Mouse (Mus musculus) megakaryocyte, embryonic 14.5 days (primary cell): ENCODE data around the gene Cd209g. TPM values are rescaled to one million over a fixed set of nuclear protein-coding genes. Genes with fewer than 3 reads are reported as not detected.
"Not testable (repeated sequence)": the region's sequence is repeated elsewhere in the genome, so short reads cannot be mapped to it uniquely, and the experiment has no call there.

ENCODE experiments used
- H3K27me3 ChIP-seq: replicated peaks from 2 replicates; pipeline ENCODE3; 2012; ENCODE audit warnings: inconsistent platforms
- H3K36me3 ChIP-seq: replicated peaks from 2 replicates; pipeline ENCODE3; 2012; ENCODE audit warnings: low read length, inconsistent platforms, mixed read lengths
- H3K4me1 ChIP-seq: 2 replicates; pipeline ENCODE4 v1.6.1; 2012; ENCODE audit warnings: inconsistent platforms
- H3K4me3 ChIP-seq: replicated peaks from 2 replicates; pipeline ENCODE3; 2012; ENCODE audit warnings: moderate library complexity, mild to moderate bottlenecking, inconsistent platforms
- H3K9me3 ChIP-seq: 2 replicates; pipeline ENCODE4 v1.6.1; 2012; ENCODE audit warnings: inconsistent platforms
- FLI1 ChIP-seq: IDR thresholded peaks from 2 replicates; pipeline ENCODE4 v1.6.1; 2012; ENCODE audit warnings: low read length, inconsistent platforms, mixed read lengths
- GATA1 ChIP-seq: IDR thresholded peaks from 3 replicates; pipeline ENCODE4 v1.6.1; 2012; ENCODE audit warnings: mixed read lengths, low read length, inconsistent platforms, borderline replicate concordance
- polyA plus RNA-seq: library from polyadenylated mRNA; stranded (reverse); fragments of >175 nt; gene quantifications from 2 replicates; pipeline ENCODE4 v1.2.3, GENCODE M21; 2012; ENCODE audit warnings: low replicate concordance; ENCODE audit not compliant: insufficient read depth

Gene Cd209g
- not detected in 2 replicates for polyA plus RNA-seq

- H3K27me3 ChIP-seq: peaks cover 13% of the 10 kb centered on the region
- no peaks in the 10 kb centered on the region for H3K36me3 ChIP-seq
- TF ChIP-seq GATA1: no peak
- TF ChIP-seq FLI1: no peak
- H3K4me3 ChIP-seq: no peak within 1 kb of the TSS
- H3K4me1 ChIP-seq: no peaks in the 10 kb centered on the region
- H3K9me3 ChIP-seq: no peaks in the 10 kb centered on the region
Measured at GRCm38 (mm10) chr8:4133798-4134197, at the start of gene Cd209g. TSS of gene Cd209g (plus strand) at chr8:4134098.

GRCm38 (mm10) chr8:4087180-4087722 is 46.6 kb upstream of the Cd209g start:
- H3K9me3 ChIP-seq, H3K4me3 ChIP-seq, H3K27me3 ChIP-seq, H3K4me1 ChIP-seq, H3K36me3 ChIP-seq: not testable (repeated sequence)

- H3K9me3 ChIP-seq: peaks cover 12% of the 10 kb centered on the region
- H3K4me3 ChIP-seq, H3K4me1 ChIP-seq, H3K36me3 ChIP-seq, H3K27me3 ChIP-seq: not testable (repeated sequence)
Measured at GRCm38 (mm10) chr8:4088514-4088913, 45.4 kb upstream of the Cd209g start.

- not testable (repeated sequence) for H3K27me3 ChIP-seq
Measured at GRCm38 (mm10) chr8:4105735-4106134, 28.2 kb upstream of the Cd209g start, which contains the start of gene Cd209f. TSS of gene Cd209f (minus strand) at chr8:4105835.

GRCm38 (mm10) chr8:4139660-4140646 is 6.1 kb downstream of the Cd209g start:
- Histone ChIP-seq H3K4me3 (peak overlapping the region; percentile 81), H3K36me3 (no peaks in the 10 kb centered on the region), H3K27me3 (peaks cover 19% of the 10 kb centered on the region), H3K9me3 (no peaks in the 10 kb centered on the region), H3K4me1 (peaks cover 7% of the 10 kb centered on the region; the same call in 1 of the 2 replicates)
- TF ChIP-seq FLI1: no peak
- TF ChIP-seq GATA1: no peak

More at GRCm38 (mm10) chr8:4105735-4106134, 28.2 kb upstream of the Cd209g start, which contains the start of gene Cd209f:
- H3K36me3 ChIP-seq, H3K9me3 ChIP-seq, H3K4me1 ChIP-seq, H3K4me3 ChIP-seq: not testable (repeated sequence)

GRCm38 (mm10) chr8:4141721-4142120 is 7.8 kb downstream of the Cd209g start:
- TF ChIP-seq GATA1 (no peak), FLI1 (no peak)
- peaks cover 7% of the 10 kb centered on the region; the same call in 1 of the 2 replicates for H3K4me1 ChIP-seq

GRCm38 (mm10) chr8:4147272-4147671 is 13.4 kb downstream of the Cd209g start:
- H3K36me3 ChIP-seq: no peaks in the 10 kb centered on the region
- TF ChIP-seq FLI1: no peak
- TF ChIP-seq GATA1: no peak
- peaks cover 21% of the 10 kb centered on the region for H3K9me3 ChIP-seq
- H3K27me3 ChIP-seq: no peaks in the 10 kb centered on the region
- no peak overlapping the region for H3K4me3 ChIP-seq
- H3K4me1 ChIP-seq: no peaks in the 10 kb centered on the region

More at GRCm38 (mm10) chr8:4141721-4142120, 7.8 kb downstream of the Cd209g start:
- H3K4me3 ChIP-seq: no peak overlapping the region
- H3K9me3 ChIP-seq: no peaks in the 10 kb centered on the region
- no peaks in the 10 kb centered on the region for H3K36me3 ChIP-seq
- peaks cover 17% of the 10 kb centered on the region for H3K27me3 ChIP-seq

- Histone ChIP-seq H3K4me1 (no peaks in the 10 kb centered on the region), H3K4me3 (no peak overlapping the region), H3K27me3 (peaks cover 3% of the 10 kb centered on the region), H3K9me3 (peaks cover 19% of the 10 kb centered on the region), H3K36me3 (no peaks in the 10 kb centered on the region)
- TF ChIP-seq FLI1 (no peak), GATA1 (no peak)
Measured at GRCm38 (mm10) chr8:4154878-4155277, 21.0 kb downstream of the Cd209g start.

GRCm38 (mm10) chr8:4162786-4163185 is 28.9 kb downstream of the Cd209g start:
- Histone ChIP-seq H3K36me3 (no peaks in the 10 kb centered on the region), H3K4me3 (no peak overlapping the region), H3K4me1 (peaks cover 18% of the 10 kb centered on the region), H3K9me3 (no peaks in the 10 kb centered on the region), H3K27me3 (no peaks in the 10 kb centered on the region)
- no peak for TF ChIP-seq FLI1
- TF ChIP-seq GATA1: no peak

- H3K4me1 ChIP-seq: peaks cover 44% of the 10 kb centered on the region
- no peaks in the 10 kb centered on the region for H3K27me3 ChIP-seq
- no peaks in the 10 kb centered on the region for H3K36me3 ChIP-seq
- H3K4me3 ChIP-seq: peak overlapping the region; percentile 98
- TF ChIP-seq FLI1: no peak
- no peak for TF ChIP-seq GATA1
- H3K9me3 ChIP-seq: no peaks in the 10 kb centered on the region
Measured at GRCm38 (mm10) chr8:4165176-4165851, 31.4 kb downstream of the Cd209g start.
